Mouse (Mus musculus): ENCODE measurements around the gene Dynll2. TPM values are rescaled to one million over a fixed set of nuclear protein-coding genes. Genes with fewer than 3 reads are reported as not detected.
A peak's percentile ranks its signal among the peaks of the same experiment; 100 is the strongest.

The Dynll2 gene
- polyA plus RNA-seq (2012; rRNA removed): 344 and 374 TPM in 2 replicates

DNA sequence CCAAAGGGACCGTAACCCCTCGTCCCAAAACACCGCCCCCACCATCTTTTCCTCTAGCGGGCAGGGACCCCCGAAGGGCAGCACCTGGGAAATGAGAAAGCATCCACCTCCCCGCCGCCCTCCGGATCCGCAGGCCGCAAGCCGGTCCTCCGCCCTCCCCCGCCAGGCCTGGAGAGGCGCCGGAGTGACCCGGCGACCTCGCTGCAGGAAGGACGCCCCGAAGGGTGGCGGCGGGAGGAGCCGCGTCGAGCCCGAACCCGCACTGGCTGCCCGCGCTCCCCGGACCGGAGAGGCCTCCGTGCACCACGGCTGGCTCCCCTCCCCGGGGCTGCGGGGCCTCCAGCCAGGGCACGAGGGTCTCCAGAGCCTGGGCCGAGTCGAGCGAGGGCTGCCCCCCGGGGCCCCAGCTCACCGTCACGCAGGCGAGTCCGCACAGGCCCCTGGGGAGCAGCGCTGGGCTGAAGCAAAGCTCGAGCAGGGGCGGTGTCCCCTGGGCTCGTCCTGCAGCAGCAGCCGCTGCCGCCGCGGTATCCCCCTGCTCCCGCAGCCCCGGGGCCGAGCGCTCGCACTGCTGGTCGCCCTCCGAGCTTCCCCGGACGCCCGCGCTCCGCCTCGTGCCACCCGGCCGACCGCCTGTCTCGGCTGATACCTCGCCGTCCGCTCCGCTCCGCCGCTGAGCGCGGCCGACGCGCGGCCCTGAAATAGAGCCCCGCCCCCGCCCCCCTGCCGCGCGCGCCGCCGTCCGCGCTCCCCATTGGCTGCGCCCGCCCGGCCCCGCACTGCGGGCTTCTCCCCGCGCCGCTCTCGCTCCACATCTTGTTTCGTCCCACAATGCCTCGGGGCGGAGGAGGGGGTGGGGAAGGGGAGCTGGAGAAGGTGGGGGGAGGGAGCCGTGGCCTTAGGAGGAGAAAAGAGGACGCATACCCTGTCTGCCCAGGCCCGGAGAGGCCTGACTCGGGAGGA lies at the start of gene Dynll2:
Dynll2 (minus strand) TSS at position 703 of the 963 bp plus-strand sequence.
- DNase-seq (ENCODE audit: extremely low spot score in 1 of 2, low spot score in 1 of 2): peak; percentile 67 to 89

DNA sequence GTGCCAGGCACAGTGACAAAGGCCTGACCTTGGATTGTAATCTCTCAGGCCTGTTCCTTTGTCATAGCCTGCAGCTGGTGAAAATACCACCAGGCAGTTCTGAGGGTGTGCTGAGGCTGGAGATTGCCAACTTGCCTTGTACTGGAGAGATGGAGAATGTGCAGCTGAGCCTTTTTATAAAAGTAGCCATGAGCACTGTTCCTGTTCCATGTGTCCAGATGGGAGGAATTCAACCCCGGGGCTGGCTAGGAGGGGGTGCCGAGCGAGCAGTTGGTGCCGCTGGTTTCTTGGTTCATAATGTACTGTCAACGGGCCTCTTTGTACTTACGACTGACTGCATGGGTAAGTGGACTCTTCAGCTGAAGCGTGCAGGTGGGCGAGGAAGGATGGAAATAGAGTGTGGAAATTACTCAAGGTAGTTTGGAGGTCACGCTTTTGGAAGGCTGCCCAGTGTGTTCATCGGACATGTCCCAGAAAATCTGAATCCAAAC lies 49.5 kb upstream of the Dynll2 start:
- DNase-seq (ENCODE audit: extremely low spot score in 1 of 2, low spot score in 1 of 2): no peak

DNA sequence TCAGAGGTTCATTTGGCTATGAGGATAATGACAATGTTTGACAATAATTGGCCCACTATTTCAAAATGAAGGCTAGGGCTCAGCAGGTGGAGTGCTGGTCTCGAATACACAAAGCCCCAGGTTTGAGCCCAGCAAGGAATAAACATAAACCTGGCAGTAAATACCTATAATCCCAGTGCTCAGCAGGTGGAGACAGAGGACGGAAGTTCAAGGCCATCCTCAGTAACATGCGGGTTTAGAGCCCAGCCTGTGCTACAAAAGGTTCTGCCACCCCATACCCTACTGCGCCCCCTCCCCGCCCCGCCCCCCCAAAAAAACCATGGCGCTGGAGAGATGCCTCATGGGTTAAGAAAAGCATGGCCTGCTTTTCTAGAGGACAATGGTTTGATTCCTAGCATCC lies 48.6 kb upstream of the Dynll2 start:
- DNase-seq (ENCODE audit: extremely low spot score in 1 of 2, low spot score in 1 of 2): no peak

DNA sequence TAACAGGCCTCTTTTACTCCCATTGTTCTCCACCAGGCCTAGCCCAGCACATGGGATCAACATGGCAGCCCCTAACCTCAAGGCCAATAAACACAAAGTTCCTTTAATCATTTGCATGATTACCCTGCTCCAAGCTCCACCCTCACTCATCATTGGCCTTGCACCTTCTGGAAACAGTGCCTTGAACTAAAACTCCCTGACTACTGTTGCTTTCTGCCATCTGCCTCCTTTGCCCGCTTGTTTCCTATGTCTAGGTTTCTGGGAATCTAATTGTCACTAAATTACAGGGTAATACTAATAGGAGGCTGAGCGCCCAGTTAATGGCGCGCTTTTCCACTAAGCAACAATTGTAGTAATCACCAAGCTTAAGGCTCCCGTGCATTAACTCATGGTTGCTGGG lies 44.4 kb upstream of the Dynll2 start:
- no peak for DNase-seq (ENCODE audit: extremely low spot score in 1 of 2, low spot score in 1 of 2)

DNA sequence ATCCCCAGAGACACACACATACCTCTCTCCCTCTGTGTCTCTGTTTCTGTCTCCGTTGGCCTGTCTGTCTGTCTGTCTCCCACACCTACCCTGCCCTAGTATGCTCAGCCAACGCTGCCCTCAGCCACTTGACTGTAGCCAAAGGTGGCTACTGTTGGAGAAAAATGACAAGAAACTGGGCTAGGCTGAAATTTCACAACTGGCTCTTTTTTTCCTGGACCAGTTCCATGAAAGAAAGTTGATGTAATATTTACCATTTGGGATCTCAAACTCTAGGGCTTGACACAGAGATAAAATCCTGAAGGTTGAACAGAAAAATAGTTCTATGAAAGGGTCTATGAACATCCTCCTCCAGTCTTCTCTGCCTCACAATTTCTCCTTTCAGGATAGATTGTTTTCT lies 43.5 kb upstream of the Dynll2 start:
- DNase-seq (ENCODE audit: extremely low spot score in 1 of 2, low spot score in 1 of 2): no peak

DNA sequence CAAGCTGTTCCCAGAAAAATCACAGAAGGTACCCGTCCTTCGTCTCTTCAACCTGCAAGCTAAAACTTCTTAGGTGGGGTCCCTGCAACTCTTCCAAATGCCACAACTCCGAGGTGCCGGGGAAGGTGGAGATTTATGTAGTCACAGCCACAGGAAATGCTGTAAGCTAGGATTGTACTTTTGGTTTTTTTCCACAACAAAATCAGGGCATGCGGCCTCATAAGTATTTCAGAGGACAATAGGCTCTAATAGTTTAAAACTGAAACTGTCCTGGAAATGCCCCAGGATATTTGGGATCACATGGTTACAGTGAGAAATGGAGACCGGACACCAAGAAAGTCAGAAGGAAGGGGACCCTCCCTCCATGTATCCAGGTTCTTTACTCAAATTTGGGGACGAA lies 42.9 kb upstream of the Dynll2 start:
- DNase-seq (ENCODE audit: extremely low spot score in 1 of 2, low spot score in 1 of 2): no peak

DNA sequence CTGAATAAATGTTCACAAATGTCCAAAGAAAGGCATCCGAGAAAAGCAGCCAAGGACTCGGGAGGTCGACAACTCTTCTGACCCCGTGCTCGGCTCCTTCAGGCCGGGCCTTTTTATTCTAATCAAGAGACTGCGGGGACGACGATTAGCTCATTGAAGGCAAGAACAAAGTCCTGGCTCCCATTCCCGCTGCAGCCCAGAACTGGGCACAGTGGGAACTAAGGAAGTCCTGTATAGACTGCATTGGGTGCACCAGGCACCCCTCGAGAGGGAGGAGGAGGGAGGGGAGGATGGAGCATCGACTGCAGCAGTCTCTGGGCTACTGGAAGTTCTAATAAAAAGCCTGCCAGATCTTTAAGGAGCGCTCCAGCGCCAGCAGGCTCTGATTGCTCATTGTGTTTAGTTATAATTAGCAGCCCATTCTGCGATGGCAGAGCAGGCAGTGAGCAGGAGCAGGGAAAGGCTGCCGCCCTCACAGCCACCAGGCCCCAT lies 40.9 kb upstream of the Dynll2 start:
- DNase-seq (ENCODE audit: extremely low spot score in 1 of 2, low spot score in 1 of 2): peak; percentile 50 to 73

DNA sequence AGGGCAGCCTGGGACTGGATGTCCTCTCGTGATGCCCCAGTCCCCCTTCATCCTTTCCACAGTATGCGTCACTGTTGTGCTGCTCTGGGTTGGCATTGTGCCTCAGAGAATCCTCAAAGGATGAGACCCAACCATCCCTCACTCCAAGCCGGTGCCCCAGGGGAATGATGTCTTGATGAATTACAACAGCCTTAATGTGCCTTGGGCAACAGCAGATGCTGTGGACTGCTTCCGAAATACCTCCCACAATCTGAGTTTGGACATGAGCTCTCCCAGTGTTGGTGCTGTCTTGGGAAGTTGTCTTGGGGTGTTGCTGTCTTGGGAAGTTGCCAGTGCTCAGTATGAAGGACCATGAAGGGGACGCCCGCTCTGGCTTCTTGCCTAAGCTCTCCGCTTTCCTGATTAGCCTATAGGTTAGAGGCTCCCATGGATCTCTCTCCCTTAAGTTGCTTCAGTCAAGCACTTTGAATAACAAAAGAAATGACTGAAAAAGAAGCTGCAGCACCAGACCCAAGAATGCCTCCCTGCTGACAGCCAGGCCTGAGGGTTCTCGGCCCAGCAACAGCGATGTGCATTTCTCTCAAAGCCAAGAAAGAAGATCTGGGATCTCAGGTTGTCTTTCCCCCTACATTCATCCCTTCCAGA lies 40.2 kb upstream of the Dynll2 start:
- DNase-seq (ENCODE audit: extremely low spot score in 1 of 2, low spot score in 1 of 2): no peak

DNA sequence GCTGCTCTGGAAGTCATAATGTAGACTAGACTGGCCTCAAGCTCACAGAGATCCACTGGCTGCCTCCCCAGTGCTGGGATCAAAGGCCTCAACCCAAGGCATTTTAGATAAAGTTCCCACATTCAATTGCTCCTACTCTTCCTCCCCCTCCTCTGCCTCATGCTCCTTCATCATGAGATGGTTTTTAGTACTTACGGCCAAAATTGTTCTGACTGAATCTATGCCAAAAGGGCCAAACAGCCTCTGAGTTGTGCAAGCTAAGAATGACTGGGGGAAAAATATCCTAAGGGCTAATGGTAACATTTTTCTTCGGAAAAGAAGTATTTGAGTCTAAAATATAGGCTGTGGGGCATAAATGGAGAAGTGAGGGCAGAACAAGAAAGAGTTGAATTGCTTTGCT lies 36.6 kb upstream of the Dynll2 start:
- no peak for DNase-seq (ENCODE audit: extremely low spot score in 1 of 2, low spot score in 1 of 2)

DNA sequence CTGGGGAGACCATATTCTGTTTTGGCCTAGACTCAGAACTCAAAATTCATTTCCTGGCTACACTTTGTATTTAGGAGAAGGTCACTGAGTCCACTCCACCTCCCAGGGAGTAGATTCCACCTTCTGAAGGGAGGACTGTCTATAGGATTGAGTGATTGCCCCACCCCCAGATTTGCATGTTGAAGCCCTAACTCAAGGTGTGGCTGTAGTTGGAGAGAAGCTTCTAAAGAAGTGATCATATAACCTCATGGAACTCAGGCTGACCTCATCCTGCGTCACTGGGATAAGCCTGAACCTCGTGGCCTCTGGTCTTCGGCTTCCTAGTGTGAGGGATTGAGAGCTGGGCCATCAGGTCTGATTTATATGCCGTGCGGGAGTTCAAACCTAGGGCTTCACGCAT lies 28.5 kb upstream of the Dynll2 start:
- no peak for DNase-seq (ENCODE audit: extremely low spot score in 1 of 2, low spot score in 1 of 2)

DNA sequence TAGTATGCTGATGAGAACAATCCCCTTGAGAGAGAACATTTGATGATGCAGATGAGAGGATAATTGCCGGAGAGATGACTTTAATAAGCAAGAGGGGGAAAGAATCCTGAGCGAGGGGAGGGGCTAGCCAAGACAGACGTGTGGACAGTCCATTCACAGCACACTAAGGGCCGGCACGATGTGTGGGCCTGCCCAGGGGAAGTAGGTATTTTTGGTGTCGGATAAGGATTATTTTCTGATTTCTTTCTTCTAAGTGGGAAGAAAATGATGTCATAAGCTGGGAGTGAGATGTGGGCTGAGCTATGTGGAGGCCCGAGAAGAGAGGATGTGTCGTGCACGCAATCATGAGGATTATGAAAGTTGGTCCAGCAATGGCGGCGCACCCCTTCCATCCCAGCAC lies 27.8 kb upstream of the Dynll2 start:
- peak; percentile 21 to 60 for DNase-seq (ENCODE audit: extremely low spot score in 1 of 2, low spot score in 1 of 2)

DNA sequence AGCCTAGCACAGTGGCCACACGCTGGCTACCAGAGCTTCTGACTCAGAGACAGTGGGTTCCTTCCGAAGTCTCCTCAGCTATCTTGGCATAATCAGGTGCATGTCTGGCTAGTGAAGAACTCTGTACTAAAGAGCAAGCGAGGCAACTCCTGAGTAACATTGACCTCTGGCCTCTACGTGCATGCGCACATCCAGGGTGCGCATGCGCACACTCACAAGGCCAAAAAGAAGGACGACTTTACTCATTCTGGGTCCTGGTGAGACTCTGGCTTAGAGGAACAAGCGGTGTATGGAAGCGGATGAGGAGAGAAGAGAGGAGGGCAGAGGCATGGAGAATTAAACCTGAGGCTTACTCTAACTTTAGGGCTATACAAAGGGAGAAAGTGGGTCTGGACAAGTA lies 26.3 kb upstream of the Dynll2 start:
- DNase-seq (ENCODE audit: extremely low spot score in 1 of 2, low spot score in 1 of 2): no peak

DNA sequence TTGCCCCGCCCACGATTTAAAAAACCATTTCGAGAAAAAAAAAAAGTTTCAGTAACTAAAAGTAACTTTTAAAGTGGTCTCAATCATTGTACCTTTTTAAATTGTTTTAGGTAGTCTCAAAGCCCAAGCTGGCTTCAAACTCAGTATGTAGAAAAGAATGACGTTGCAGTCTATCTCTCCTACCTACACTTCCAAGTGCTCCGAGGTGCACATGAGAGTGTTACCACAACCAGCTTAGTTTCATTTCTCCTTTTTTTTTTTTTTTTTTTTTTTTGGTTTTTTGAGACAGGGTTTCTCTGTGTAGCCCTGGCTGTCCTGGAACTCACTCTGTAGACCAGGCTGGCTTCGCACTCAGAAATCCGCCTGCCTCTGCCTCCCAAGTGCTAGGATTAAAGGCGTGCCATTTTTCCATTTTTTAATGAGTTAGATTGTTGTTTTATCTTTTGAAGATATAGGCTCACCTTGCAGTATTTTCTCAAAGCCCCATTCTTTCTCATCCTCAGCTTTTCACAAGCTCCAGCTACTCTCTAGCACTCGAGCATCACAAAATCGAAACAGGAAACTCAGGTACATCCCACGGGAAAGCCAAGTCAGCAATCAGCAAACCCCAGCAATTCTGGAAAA lies 25.4 kb upstream of the Dynll2 start:
- no peak for DNase-seq (ENCODE audit: extremely low spot score in 1 of 2, low spot score in 1 of 2)

DNA sequence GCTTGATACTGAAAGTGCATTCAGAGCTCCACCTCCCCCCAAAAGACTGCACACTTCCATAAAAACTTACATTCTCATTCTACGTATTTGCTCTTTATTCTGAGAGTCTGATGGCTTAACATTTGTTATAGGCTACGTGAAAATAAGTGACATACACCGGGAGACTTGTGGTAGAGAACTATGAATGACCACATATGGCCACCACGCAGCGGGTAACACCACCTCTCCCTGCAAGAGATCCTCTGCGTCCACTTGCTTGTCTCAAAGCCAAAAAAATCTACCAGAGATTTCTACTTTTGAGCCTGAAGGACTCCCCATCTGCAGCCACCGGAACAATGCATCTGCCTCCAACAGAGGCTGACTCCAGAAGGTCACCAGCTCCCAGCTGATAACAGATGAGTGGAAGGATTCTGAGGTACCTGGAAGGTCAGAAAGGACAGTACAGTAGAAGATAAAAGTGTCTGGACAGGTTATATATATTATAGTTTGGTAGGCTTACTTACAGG lies 24.6 kb upstream of the Dynll2 start:
- no peak for DNase-seq (ENCODE audit: extremely low spot score in 1 of 2, low spot score in 1 of 2)

DNA sequence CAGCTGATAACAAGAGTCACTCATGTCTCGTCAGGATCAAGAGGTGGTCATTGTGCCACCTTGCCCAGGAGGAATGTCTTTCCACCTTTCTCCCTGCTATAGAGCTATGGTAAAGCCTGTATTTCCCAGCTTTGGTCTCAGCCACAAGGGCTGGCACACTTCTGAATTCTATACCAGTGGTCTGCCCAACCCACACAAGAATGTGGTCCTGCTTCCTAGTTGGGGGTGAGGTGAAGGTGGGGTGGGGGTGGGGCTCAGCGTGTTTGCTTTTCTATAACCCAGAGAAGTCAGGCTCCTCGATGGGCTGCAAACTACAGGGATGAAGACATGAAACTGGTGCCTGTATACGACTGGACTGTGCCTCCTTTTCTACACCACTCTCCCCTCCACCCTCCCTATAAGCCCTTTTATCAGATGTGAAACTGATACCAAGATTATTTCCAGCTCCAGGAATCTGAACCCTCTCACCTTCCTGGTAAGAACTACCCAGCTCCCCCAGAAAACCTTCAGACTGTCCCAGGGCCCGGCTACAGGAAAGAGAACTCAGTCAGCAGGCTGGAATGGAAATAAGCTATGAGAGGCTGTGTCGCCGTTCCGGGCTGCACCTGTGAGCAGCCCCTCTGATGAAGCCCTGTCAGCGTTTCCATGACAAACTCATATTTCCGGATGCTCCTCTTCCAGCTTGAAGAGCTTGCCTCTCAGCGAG lies 24.0 kb upstream of the Dynll2 start:
- DNase-seq (ENCODE audit: extremely low spot score in 1 of 2, low spot score in 1 of 2): peak in 1 of 2 experiments; percentile 18

DNA sequence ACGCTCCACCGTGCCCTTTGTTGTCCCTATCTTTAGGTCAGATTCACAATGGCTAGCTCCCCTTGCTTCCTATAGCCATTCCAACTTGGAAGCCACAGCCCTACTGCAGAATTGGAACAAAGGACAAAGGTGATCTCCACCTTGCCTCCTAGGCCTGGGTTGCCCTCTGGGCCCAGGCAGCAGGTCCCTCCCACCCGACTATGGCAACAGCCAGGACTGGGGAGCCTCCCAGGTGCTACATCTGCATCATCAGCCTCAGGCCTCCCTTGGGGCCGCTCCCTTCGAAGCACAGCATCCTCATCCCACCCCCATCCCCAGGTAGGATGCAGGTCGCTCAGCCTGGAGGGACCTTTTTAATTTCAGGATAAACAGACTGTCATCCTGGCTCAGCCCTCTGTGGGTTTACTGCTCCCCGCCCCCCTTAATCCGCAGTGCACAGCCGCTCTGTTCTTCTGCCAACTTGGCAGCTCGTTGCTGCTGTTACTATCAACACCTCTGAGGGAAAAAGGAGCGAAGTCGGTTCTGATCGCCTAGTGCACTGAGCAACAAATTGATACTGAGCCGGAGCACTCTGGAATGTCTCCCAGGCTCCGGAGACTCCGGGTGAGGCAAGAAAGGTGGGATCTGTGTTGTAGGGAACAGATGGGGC lies 22.3 kb upstream of the Dynll2 start:
- peak; percentile 50 to 78 for DNase-seq (ENCODE audit: extremely low spot score in 1 of 2, low spot score in 1 of 2)

DNA sequence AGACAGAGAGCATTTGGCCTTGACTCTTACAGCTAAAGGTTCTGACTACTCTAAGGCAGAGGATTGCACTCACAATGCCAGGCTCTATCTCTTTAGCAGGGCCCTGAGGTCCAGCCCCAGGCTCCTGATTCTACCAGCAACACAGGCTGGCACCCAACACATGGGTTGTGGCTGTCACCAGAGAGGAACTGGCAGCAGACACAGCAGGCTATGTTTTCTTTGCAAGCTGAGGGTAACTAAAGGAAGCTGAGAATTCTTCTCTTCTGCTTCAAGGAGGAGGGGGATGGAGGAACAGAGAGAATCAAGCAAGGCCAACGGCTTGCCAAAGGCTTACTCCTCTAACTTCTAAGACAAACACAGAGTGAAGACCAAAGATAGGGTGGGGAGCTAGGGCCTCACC lies 21.3 kb upstream of the Dynll2 start:
- DNase-seq (ENCODE audit: extremely low spot score in 1 of 2, low spot score in 1 of 2): no peak

DNA sequence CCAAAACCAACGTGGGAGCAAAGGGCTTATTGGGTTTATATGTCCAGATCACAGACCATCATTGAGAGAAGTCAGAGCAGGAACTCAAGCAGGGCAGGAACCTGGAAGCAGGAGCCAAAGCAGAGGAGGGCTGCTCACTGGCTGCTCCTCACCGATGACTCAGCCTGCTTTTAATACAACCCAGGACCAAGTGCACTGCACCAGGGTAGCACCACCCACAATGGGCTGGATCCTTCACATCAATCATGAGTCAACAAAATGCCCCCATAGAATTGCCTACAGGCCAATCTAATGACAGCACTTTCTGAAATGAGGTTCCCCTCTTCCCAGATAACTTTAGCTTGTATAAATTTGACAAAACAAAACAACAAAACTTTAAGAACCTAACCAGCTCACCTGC lies 16.8 kb upstream of the Dynll2 start:
- DNase-seq (ENCODE audit: extremely low spot score in 1 of 2, low spot score in 1 of 2): no peak

DNA sequence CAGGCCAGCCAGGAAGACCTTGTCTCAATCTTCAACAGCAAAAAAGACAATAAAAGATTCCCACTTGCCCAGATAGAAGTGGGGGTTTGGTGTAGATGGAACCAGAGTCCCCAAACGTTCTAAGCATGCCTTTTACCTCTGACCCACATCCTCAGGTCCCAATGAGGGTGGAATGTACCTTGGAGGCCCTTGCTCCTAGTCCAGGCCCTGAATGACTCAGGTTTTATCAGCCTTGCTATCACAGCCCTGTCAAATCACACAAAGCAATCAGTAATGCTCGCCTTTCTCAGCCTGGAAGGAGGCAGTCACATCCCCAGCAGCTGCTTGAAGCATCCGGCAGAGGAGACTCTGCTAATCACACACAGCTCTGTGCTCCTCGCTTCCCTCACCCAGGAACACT lies 15.4 kb upstream of the Dynll2 start:
- DNase-seq (ENCODE audit: extremely low spot score in 1 of 2, low spot score in 1 of 2): no peak

DNA sequence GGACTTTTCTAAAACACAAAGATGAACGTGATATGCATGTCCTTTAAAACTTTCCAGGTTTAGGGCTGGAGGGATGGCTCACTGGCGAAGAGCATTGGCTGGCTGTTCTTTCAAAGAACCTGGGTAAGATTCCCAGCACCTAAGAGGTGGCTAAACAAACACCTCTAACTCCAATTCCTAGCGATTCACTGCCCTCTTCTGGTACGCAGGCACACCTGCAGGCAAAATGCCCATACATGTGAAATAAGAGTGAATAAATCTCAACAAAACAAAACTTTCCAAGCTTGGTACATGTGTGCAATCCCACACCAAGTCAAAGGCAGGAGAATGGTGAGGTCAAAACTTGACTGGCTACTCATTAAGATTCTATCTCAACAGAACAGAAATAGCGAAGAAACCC lies 12.4 kb upstream of the Dynll2 start:
- DNase-seq (ENCODE audit: extremely low spot score in 1 of 2, low spot score in 1 of 2): no peak
